Mouse (Mus musculus) subcutaneous adipose tissue, adult 2 months (tissue): Measurements from ENCODE around the gene Apof. TPM values are rescaled to one million over a fixed set of nuclear protein-coding genes. Genes with fewer than 3 reads are reported as not detected.

Experiments used
- polyA plus RNA-seq: library from polyadenylated mRNA; depleted of rRNA; stranded (reverse); fragments of >200 nt; gene quantifications from 2 replicates; pipeline ENCODE4 v1.2.3, GENCODE M21; 2012; ENCODE audit warnings: low replicate concordance; rRNA removed

The Apof gene
- 0.09 and 0.77 TPM in 2 replicates for polyA plus RNA-seq

DNA sequence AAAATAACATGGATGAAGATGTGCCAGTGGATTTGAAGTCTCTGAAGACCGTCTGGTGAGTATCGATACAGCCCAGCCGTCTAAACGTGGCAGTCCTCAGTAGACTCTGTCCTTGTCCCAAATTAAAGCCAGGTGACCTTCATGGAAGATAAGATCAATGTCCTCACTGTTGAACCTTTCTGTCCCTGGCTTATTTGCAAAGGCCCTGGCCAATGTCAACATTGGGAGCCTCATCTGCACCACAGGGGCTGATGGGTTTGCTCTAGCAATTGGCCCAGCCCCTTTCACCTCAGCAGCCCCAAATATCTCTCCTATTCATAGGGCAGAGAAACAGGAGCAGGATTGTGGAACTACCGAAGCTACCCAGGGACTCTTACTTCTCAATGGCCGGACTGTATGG, at the start of gene Apof:
Gene Apof (plus strand): TSS at position 301 of the 400 bp plus-strand sequence.

DNA sequence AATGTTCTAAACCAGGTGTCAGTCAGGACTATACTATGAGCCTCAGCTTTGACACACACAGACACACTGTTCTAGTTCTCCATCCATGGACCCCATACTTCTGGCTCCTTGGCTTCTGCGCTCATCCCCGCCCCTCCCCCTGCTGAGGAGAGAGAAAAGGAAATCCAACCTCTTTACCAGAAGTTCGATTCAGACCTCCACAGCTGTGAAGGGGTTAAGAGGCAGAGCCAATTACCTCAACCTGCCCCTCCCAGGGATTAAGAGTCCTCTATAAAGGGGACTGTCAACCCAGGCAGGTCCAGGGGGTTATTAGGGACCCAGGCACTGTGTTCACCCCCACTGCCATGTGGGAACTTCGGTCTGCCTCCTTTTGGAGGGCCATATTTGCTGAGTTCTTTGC, 42.9 kb upstream of the Apof start, which contains the start of gene Mip:
Gene Mip (plus strand): TSS at position 301 of the 400 bp plus-strand sequence.

DNA sequence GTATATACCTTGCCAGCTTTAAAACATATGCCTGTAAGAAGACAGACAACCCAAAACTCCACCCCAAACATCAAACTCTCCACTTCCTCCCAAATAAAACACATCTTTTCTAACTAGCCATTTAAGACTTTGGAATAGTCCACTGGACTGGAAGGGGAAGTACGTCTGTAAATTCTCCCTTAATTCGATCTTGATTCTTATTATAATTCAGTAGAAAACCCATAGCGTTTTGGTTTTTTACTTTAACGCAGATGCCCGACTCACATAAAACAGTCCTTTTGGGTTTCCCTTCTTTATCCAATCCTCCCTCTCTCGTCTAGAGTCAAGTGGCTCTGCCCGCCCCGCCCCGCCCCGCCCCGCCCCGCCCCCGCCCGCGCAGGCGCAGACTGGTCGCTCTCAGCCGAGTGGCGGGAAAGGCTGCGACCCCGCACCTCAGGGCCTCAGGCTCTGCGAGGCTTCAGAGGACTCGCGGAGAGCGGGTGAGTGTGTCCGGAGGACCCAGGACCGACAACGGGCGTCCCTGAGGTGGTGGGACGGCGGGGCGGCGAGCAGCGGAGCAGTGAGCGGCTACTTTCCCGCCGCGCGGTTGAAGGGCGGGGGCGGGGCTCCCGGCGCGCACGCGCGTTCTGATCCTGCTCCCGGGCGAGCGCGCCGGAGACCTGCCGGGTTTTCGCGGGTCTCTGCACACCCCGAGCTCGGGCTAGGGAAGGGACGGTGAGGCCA, 36.6 kb upstream of the Apof start, which contains the start of gene Timeless:
Gene Timeless (plus strand): TSS at position 369 of the 723 bp plus-strand sequence.

DNA sequence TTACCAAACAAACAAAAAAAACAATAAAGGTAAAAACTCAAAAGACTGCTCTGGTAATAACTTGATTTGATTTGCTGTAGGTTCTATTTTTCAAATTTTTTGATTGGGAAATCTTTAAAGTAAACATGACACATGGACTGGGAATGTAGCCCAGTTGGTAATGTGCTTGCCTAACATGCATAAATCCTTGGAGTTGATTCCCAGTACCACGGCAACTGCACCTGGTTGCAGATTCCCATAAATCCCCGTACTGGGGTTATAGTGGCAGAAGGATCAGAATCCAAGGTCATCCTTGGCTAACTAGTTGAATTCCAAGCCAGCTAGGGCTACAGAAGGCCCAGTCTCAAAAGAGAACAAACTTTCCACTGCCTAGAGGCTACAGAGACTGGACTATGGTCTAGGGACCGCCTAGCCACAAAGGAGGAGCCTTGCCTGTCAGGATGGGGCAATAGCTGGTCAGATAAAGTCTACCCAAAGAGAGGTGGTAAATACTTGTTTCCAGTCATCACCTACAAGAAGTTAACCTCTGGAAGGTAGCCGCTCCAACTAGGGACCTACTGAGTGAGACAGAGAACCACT, 14.7 kb upstream of the Apof start, which contains the start of gene Apon:
Gene Apon (plus strand): TSS at position 420 of the 579 bp plus-strand sequence.

DNA sequence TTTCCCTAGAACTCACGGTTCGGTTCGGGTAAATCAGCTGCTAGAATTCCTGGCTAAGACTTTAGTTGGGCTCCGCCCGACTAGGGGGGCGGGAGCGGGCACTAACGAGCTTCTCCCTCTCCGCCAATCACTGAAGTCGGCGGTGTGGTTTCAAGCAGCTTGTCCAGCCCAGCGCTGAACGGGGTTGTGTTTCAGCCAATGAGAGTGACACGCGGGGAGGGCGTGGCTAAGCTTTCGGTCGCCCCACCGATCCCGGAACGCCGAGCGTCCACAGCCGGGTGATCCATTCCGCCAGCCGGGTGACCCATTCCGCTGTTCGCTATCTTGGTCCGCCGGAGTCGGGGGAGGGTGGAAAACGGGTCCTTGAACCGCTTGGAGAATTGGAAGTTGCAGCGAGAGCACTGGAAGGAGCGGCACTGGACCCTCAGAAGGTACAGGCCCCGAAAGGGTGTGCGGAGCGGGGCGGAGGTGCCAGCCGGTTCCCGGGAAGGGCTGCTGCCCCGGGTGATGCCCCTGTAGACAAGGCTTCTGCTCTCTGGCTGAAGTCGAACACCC, 1.9 kb downstream of the Apof start, which contains the start of gene Stat2:
Gene Stat2 (plus strand): TSS at position 273 of the 555 bp plus-strand sequence.

DNA sequence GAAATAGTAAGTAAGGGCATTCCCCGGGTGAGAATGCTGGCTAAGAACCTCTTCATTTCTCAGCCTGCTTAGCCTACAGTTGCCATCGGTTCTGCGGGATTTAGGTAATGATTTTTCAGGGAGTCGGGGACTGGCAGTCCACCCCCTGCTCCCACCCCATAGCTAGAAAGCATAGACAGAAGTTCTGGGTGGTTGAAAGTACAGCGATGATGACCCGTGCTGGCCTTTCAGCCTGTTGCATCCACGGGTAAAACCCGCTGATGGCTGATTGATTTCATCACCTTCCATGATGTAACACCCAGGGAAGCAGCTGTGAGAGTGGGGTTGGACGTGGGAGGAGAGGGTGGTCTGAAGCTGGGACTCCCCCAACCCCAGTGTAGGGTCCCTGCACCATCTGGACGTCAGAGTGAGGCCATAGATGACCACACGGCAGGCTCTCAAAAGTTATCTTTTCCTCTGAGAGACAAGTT, 30.3 kb downstream of the Apof start, which contains the start of gene Il23a:
Gene Il23a (minus strand): TSS at position 51 of the 470 bp plus-strand sequence.

DNA sequence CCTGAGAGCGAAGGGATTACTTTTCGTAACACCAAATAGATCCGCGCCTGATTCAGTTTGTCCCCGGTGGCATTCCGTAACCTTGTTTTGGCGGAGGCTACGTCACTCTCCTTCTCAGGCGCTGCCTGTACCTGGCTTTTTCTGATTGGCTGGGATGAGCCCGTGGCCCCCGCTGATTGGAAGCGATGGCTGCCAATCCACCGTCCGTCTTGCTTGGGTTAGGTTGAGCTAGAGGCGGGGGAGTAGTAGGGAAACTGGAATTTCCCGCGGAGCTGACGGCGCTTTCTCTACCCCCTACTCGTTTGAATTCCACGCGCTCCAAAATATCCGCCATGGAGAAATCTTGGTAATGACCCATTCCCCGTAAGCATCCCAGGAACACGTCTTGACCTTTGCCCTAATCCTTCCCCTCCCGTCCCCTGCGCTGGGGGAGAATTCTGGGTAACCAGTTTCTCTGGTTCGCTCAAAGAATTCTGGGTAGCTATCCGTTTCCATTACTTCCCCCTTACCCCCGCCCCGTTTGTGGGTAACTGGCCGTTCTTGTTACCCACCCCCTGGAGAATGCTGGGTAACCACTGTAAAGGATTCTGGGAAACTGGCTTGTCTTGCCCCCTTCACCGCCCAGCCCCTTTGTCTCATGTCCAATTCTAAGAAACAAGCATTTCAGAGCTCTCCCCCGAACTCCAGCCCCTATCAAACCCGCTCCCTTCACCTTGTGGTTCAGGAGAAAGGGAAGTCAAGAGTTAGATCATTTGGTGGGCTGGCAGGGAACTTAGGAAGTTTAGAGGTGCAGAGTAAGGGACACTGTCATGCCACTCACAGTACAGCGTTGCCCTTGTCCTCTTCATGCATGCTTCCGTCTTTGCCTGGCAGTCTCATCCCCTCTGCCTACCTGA, 34.9 kb downstream of the Apof start, which contains the start of gene Pan2:
Gene Pan2 (plus strand): TSS at position 210 of the 896 bp plus-strand sequence.

Other genes starting within 250 kb of the Apof start
- gene Naca, start 233.1 kb upstream of the Apof start, polyA plus RNA-seq: 174 and 241 TPM in 2 replicates
- gene Ptges3, start 209.7 kb upstream of the Apof start, polyA plus RNA-seq: 20.8 and 56.6 TPM in 2 replicates
- 3,191 and 5,020 TPM in 2 replicates for gene Atp5b, start 185.4 kb upstream of the Apof start, polyA plus RNA-seq
- gene Baz2a, start 177.1 kb upstream of the Apof start, polyA plus RNA-seq: 30.0 and 38.7 TPM in 2 replicates
- 179 and 228 TPM in 2 replicates for gene Rbms2, start 88.4 kb upstream of the Apof start, polyA plus RNA-seq
- gene Gls2, start 74.2 kb upstream of the Apof start, polyA plus RNA-seq: 0.66 and 2.3 TPM in 2 replicates
- gene Spryd4, start 56.9 kb upstream of the Apof start, polyA plus RNA-seq: 12.9 and 17.8 TPM in 2 replicates
- not detected in 2 replicates for gene Mip, start 42.8 kb upstream of the Apof start, polyA plus RNA-seq
- gene Timeless, start 36.6 kb upstream of the Apof start, polyA plus RNA-seq: 8.3 and 9.1 TPM in 2 replicates
- gene Apon, start 14.6 kb upstream of the Apof start, polyA plus RNA-seq: 0.20 and 0.22 TPM in 2 replicates
- 29.1 and 44.5 TPM in 2 replicates for gene Stat2, start 1.9 kb downstream of the Apof start, polyA plus RNA-seq
- gene Il23a, start 30.1 kb downstream of the Apof start, polyA plus RNA-seq: not detected in 2 replicates
- gene Pan2, start 34.7 kb downstream of the Apof start, polyA plus RNA-seq: 22.6 and 30.2 TPM in 2 replicates
- gene Cnpy2, start 53.8 kb downstream of the Apof start, polyA plus RNA-seq: 75.9 and 121 TPM in 2 replicates
- 436 and 554 TPM in 2 replicates for gene Cs, start 69.1 kb downstream of the Apof start, polyA plus RNA-seq
- gene Coq10a, start 100.3 kb downstream of the Apof start, polyA plus RNA-seq: 65.7 and 66.7 TPM in 2 replicates
- gene Ankrd52, start 108.4 kb downstream of the Apof start, polyA plus RNA-seq: 34.1 and 47.9 TPM in 2 replicates
- not detected in 2 replicates for gene Slc39a5, start 132.6 kb downstream of the Apof start, polyA plus RNA-seq
- gene Nabp2, start 142.8 kb downstream of the Apof start, polyA plus RNA-seq: 32.5 and 44.3 TPM in 2 replicates
- 30.7 and 33.1 TPM in 2 replicates for gene Rnf41, start 143.0 kb downstream of the Apof start, polyA plus RNA-seq
- gene Smarcc2, start 190.6 kb downstream of the Apof start, polyA plus RNA-seq: 130 and 132 TPM in 2 replicates
- 1,396 and 2,043 TPM in 2 replicates for gene Myl6, start 225.5 kb downstream of the Apof start, polyA plus RNA-seq
- 7.8 and 14.7 TPM in 2 replicates for gene Myl6b, start 230.0 kb downstream of the Apof start, polyA plus RNA-seq